Mouse (Mus musculus) frontal cortex, postnatal 25 days (tissue): ENCODE data around the gene Gm8127.
"Not testable (repeated sequence)": the region's sequence is repeated elsewhere in the genome, so short reads cannot be mapped to it uniquely, and the experiment has no call there.

Experiments used
- DNase-seq, 2 experiments: peaks; one replicate each; pipeline ENCODE4 v3.0.0; 2022; ENCODE audit warnings: low spot score in 2 of 2

The Gm8127 gene

GRCm38 (mm10) chr14:43293503-43293902 lies at the start of gene Gm8127:
Gene Gm8127 (minus strand): TSS chr14:43293832.
- not testable (repeated sequence) for DNase-seq

GRCm38 (mm10) chr14:43337646-43338045 lies 44.0 kb upstream of the Gm8127 start:
- DNase-seq = not testable (repeated sequence)

GRCm38 (mm10) chr14:43331362-43331880 lies 37.8 kb upstream of the Gm8127 start:
- not testable (repeated sequence) for DNase-seq

- not testable (repeated sequence) for DNase-seq
These were observed 35.0 kb upstream of the Gm8127 start for GRCm38 (mm10) chr14:43328603-43329002.

- not testable (repeated sequence) for DNase-seq
These were observed 25.9 kb upstream of the Gm8127 start for GRCm38 (mm10) chr14:43319516-43319915.

GRCm38 (mm10) chr14:43278681-43279080 lies 15.0 kb downstream of the Gm8127 start:
- not testable (repeated sequence) for DNase-seq

GRCm38 (mm10) chr14:43278146-43278545 lies 15.5 kb downstream of the Gm8127 start:
- not testable (repeated sequence) for DNase-seq

- DNase-seq = not testable (repeated sequence)
These were observed 16.2 kb downstream of the Gm8127 start for GRCm38 (mm10) chr14:43277468-43277867.

GRCm38 (mm10) chr14:43275752-43276151 lies 17.9 kb downstream of the Gm8127 start:
- not testable (repeated sequence) for DNase-seq

- not testable (repeated sequence) for DNase-seq
These were observed 18.6 kb downstream of the Gm8127 start, which contains the start of gene Gm9732 for GRCm38 (mm10) chr14:43274986-43275511. Gene Gm9732 (plus strand): TSS chr14:43275036.

- DNase-seq = not testable (repeated sequence)
These were observed 20.5 kb downstream of the Gm8127 start for GRCm38 (mm10) chr14:43273161-43273560.

- not testable (repeated sequence) for DNase-seq
These were observed 24.4 kb downstream of the Gm8127 start for GRCm38 (mm10) chr14:43269211-43269610.

GRCm38 (mm10) chr14:43268521-43269084 lies 25.0 kb downstream of the Gm8127 start:
- DNase-seq = not testable (repeated sequence)

- not testable (repeated sequence) for DNase-seq
These were observed 30.2 kb downstream of the Gm8127 start for GRCm38 (mm10) chr14:43263421-43263820.

GRCm38 (mm10) chr14:43258349-43258748 lies 35.3 kb downstream of the Gm8127 start, which contains the start of gene Gm8126:
Gene Gm8126 (plus strand): TSS chr14:43258649.
- not testable (repeated sequence) for DNase-seq

GRCm38 (mm10) chr14:43256511-43256910 lies 37.1 kb downstream of the Gm8127 start:
- not testable (repeated sequence) for DNase-seq

- not testable (repeated sequence) for DNase-seq
These were observed 42.9 kb downstream of the Gm8127 start for GRCm38 (mm10) chr14:43250549-43251253.

- DNase-seq = not testable (repeated sequence)
These were observed 43.9 kb downstream of the Gm8127 start for GRCm38 (mm10) chr14:43249611-43250170.
